Mouse (Mus musculus): ENCODE results near the gene Usf2. TPM values are rescaled to one million over a fixed set of nuclear protein-coding genes. Genes with fewer than 3 reads are reported as not detected.

Gene Usf2
- total and polyA plus RNA-seq, 3 experiments: 42.0 to 103 (median 47.0) TPM

DNA sequence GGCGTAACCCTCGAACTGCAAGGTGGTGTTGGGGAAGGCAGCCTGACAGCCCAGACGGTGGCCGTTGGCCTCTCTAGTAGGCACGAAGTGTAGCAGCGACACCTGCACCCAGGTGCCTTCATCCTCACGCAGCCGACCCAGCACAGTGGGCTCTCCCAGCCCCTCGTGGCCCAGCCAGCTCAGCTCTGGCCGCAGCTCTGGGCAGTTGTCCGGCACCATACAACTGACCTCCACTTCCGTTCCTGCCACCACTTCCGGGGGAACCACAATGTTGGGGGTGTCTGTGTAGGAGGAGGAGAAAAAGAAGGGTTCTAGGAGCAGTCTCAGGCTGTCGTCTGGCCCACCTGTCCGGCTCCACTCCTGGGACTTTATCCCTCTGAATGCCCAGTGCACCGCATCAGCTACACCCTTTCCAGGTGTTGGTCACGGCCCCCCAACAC lies 47.6 kb downstream of the Usf2 start:
- H3K4me3 ChIP-seq (replicated peaks in 1 of 3; ENCODE audit: low read depth in 2 of 3, low read length in 2 of 3, poor library complexity in 1 of 3): no peak overlapping the region
- dilution Hi-C loops (cut with MboI; ENCODE audit: extremely low pct_ligation_motif_present, extremely low pct_unique_long_range_greater_than_20kb, low sequenced_read_pairs): no loop called here
- H3K9me3 ChIP-seq (replicated peaks; ENCODE audit: low read length): no peaks in the 10 kb centered on the region

DNA sequence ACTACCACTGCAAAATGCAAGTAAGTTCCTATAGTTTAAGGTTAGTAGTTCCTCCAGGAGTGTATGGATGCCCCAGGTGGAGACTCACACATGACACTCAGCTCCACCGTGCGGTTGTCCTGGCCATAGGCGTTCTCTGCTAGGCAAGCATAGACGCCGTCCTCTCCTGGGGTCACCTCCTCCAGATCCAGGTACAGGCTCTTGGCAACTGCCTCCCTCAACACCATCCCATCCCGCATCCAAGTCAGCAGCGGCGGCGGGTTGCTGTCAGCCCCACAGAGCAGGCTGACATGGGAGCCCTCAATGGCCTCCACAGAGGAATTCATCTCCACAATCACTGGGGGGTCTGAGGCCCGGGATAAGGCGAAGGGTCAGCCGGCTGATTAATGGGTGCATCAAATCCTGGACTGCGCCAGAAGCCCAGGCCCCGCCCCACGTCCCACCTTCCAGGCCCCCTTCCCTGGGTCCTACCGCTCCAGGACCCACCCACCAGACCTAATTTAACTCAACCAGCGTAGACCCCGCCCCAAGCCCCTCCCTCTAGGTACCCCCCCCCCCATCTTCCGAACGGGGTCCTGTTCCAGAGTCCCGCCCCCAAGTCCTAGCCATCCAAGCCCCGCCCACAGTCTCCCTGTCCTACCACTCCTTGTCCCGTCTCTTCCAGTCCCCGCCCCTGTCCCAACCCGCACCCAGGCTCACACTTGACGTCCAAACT lies 48.2 kb downstream of the Usf2 start:
- no peaks in the 10 kb centered on the region for H3K79me2 ChIP-seq (replicated peaks; ENCODE audit: control insufficient read depth, extremely low read depth, insufficient read depth, poor library complexity, severe bottlenecking)
- peaks cover 2% of the 10 kb centered on the region for H3K27me3 ChIP-seq (replicated peaks)
- H3K4me3 ChIP-seq (replicated peaks in 1 of 3; ENCODE audit: low read depth in 2 of 3, low read length in 2 of 3, poor library complexity in 1 of 3): no peak overlapping the region
- H3K9me3 ChIP-seq (replicated peaks; ENCODE audit: low read length): no peaks in the 10 kb centered on the region
- H3K4me2 ChIP-seq (ENCODE audit: insufficient read depth, low read depth, poor library complexity, severe bottlenecking): no peak overlapping the region
- no peak overlapping the region for H3K27ac ChIP-seq (ENCODE audit: insufficient read depth, low read depth)
- no peaks in the 10 kb centered on the region for H3K36me3 ChIP-seq (replicated peaks in 1 of 2; ENCODE audit: control insufficient read depth in 1 of 2, insufficient read depth in 1 of 2, low read length in 1 of 2)
- TF ChIP-seq KAT2A (IDR thresholded peaks at IDR 0.05; ENCODE audit: insufficient replicate concordance, low read length) (no peak), JUND (conservative IDR thresholded peaks at IDR 0.05; ENCODE audit: low read depth, low read length) (no peak), ZKSCAN1 (IDR thresholded peaks at IDR 0.05; ENCODE audit: borderline replicate concordance, low read depth, low read length) (no peak), MAX (IDR thresholded peaks at IDR 0.05; ENCODE audit: low read length) (no peak), HCFC1 (IDR thresholded peaks at IDR 0.05; ENCODE audit: low read depth, low read length) (no peak), USF2 (conservative IDR thresholded peaks at IDR 0.05; ENCODE audit: low read depth, low read length) (no peak), SMC3 (IDR thresholded peaks at IDR 0.05; ENCODE audit: low read depth, low read length) (no peak), JUN (IDR thresholded peaks at IDR 0.05; ENCODE audit: insufficient read depth, low read depth, low read length) (no peak), MXI1 (IDR thresholded peaks at IDR 0.05; ENCODE audit: low read depth, low read length) (no peak), IRF4 (IDR thresholded peaks at IDR 0.05; ENCODE audit: low read depth, low read length) (no peak), TCF12 (IDR thresholded peaks at IDR 0.05; ENCODE audit: low read depth, low read length) (no peak), MYC (IDR thresholded peaks at IDR 0.05; ENCODE audit: low read depth, low read length) (no peak), PAX5 (IDR thresholded peaks at IDR 0.05; ENCODE audit: low read length) (no peak), RCOR1 (conservative IDR thresholded peaks at IDR 0.05; ENCODE audit: low read depth, low read length) (no peak), MAFK (IDR thresholded peaks at IDR 0.05; ENCODE audit: insufficient replicate concordance, low read length) (no peak), MAZ (IDR thresholded peaks at IDR 0.05; ENCODE audit: low read depth, low read length) (no peak), NELFE (IDR thresholded peaks at IDR 0.05; ENCODE audit: low read depth, low read length) (no peak), BHLHE40 (IDR thresholded peaks at IDR 0.05; ENCODE audit: low read depth, low read length) (no peak)
- H3K4me1 ChIP-seq (ENCODE audit: control insufficient read depth in 1 of 2, insufficient read depth in 2 of 2): peaks cover 0 to 13% of the 10 kb centered on the region in 2 experiments; a peak in 2 of 4 replicates
- in situ Hi-C loops (cut with MboI; ENCODE audit: low pct_ligation_motif_present, low pct_unique_long_range_greater_than_20kb, low sequenced_read_pairs) (no loop called here), dilution Hi-C loops (cut with MboI; ENCODE audit: extremely low pct_ligation_motif_present, extremely low pct_unique_long_range_greater_than_20kb, low sequenced_read_pairs) (no loop called here)
- no peak for DNase-seq (ENCODE audit: extremely low read depth)
- no peak overlapping the region for H3K9ac ChIP-seq (ENCODE audit: insufficient read depth, low read depth)

More for the DNA sequence above, 47.6 kb downstream of the Usf2 start:
- Histone ChIP-seq H3K36me3 (replicated peaks in 1 of 2; ENCODE audit: control insufficient read depth in 1 of 2, insufficient read depth in 1 of 2, low read length in 1 of 2) (no peaks in the 10 kb centered on the region), H3K4me1 (ENCODE audit: control insufficient read depth in 1 of 2, insufficient read depth in 2 of 2) (peaks cover 0 to 9% of the 10 kb centered on the region in 2 experiments; a peak in 2 of 4 replicates), H3K4me2 (ENCODE audit: insufficient read depth, low read depth, poor library complexity, severe bottlenecking) (no peak overlapping the region), H3K27ac (ENCODE audit: insufficient read depth, low read depth) (no peak overlapping the region), H3K9ac (ENCODE audit: insufficient read depth, low read depth) (no peak overlapping the region), H3K27me3 (replicated peaks) (peaks cover 2% of the 10 kb centered on the region), H3K79me2 (replicated peaks; ENCODE audit: control insufficient read depth, extremely low read depth, insufficient read depth, poor library complexity, severe bottlenecking) (no peaks in the 10 kb centered on the region)
- in situ Hi-C loops (cut with MboI; ENCODE audit: low pct_ligation_motif_present, low pct_unique_long_range_greater_than_20kb, low sequenced_read_pairs): no loop called here
- DNase-seq (ENCODE audit: extremely low read depth): no peak
- TF ChIP-seq TCF12 (IDR thresholded peaks at IDR 0.05; ENCODE audit: low read depth, low read length) (no peak), USF1 (IDR thresholded peaks at IDR 0.05; ENCODE audit: low read depth, low read length) (no peak), CHD1 (IDR thresholded peaks at IDR 0.05; ENCODE audit: low read depth, low read length) (no peak), E2F4 (IDR thresholded peaks at IDR 0.05; ENCODE audit: insufficient replicate concordance, low read depth, low read length) (no peak), BHLHE40 (IDR thresholded peaks at IDR 0.05; ENCODE audit: low read depth, low read length) (no peak), SIN3A (IDR thresholded peaks at IDR 0.05; ENCODE audit: low read length) (no peak), POLR2A (IDR thresholded peaks at IDR 0.05; ENCODE audit: low read depth, low read length) (no peak), KAT2A (IDR thresholded peaks at IDR 0.05; ENCODE audit: insufficient replicate concordance, low read length) (no peak), SMC3 (IDR thresholded peaks at IDR 0.05; ENCODE audit: low read depth, low read length) (no peak), RCOR1 (conservative IDR thresholded peaks at IDR 0.05; ENCODE audit: low read depth, low read length) (no peak), ZKSCAN1 (IDR thresholded peaks at IDR 0.05; ENCODE audit: borderline replicate concordance, low read depth, low read length) (no peak), UBTF (IDR thresholded peaks at IDR 0.05; ENCODE audit: low read depth, low read length) (no peak), PAX5 (IDR thresholded peaks at IDR 0.05; ENCODE audit: low read length) (no peak), GABPA (IDR thresholded peaks at IDR 0.05; ENCODE audit: insufficient replicate concordance, low read depth, low read length) (no peak), RAD21 (IDR thresholded peaks at IDR 0.05; ENCODE audit: low read depth, low read length) (no peak)

All from CH12.LX (cell line).